Mouse (Mus musculus) intestine, embryonic 14.5 days (tissue): Measurements from ENCODE around the gene Gm21293. TPM values are rescaled to one million over a fixed set of nuclear protein-coding genes. Genes with fewer than 3 reads are reported as not detected.

Source experiments
- polyA plus RNA-seq: library from polyadenylated mRNA; unstranded; fragments of >200 nt; fragmentation: Nextera tagmentation; extraction: Ambion mirVana; gene quantifications from 2 replicates; pipeline ENCODE4 v1.2.1, GENCODE M21; 2014

The Gm21293 gene
- polyA plus RNA-seq, 1 experiment from 2014 or later: not detected

Other genes starting within 250 kb of the Gm21293 start
- not detected in 2 replicates for gene Gm6763, start 8.5 kb downstream of the Gm21293 start, polyA plus RNA-seq
- gene Gm8764, start 17.0 kb downstream of the Gm21293 start, polyA plus RNA-seq: not detected in 2 replicates
- gene Gm21304, start 25.5 kb downstream of the Gm21293 start, polyA plus RNA-seq: not detected in 2 replicates
- gene Gm21312, start 34.0 kb downstream of the Gm21293 start, polyA plus RNA-seq: not detected in 2 replicates
- not detected in 2 replicates for gene Gm20765, start 42.5 kb downstream of the Gm21293 start, polyA plus RNA-seq
- gene Gm4340, start 51.1 kb downstream of the Gm21293 start, polyA plus RNA-seq: not detected in 2 replicates